Mouse (Mus musculus) hindbrain, embryonic 16.5 days (tissue): ENCODE data around the gene Utp3. TPM values are rescaled to one million over a fixed set of nuclear protein-coding genes. Genes with fewer than 3 reads are reported as not detected.

Source experiments
- ATAC-seq: fragments of 200-750 bp; cut with Nextera tagmentation; 2 replicates; pipeline ENCODE4 v1.8.0; 2017; ENCODE audit warnings: moderate TSS enrichment, moderate library complexity
- H3K27ac ChIP-seq: fragments of 300-500 bp; sonication (generic); 2 replicates; pipeline ENCODE4 v1.5.1; 2014; ENCODE audit warnings: low read depth, mild to moderate bottlenecking, control low read depth, low read length, moderate library complexity
- H3K27me3 ChIP-seq: fragments of 300-500 bp; sonication (generic); replicated peaks from 2 replicates; pipeline ENCODE4 v1.6.1; 2014; ENCODE audit warnings: low read length; ENCODE audit not compliant: control insufficient read depth, insufficient read depth
- H3K36me3 ChIP-seq: fragments of 300-500 bp; sonication (generic); 2 replicates; pipeline ENCODE4 v1.6.1; 2014; ENCODE audit warnings: mild to moderate bottlenecking, low read length, moderate library complexity, mixed read lengths; ENCODE audit not compliant: control insufficient read depth, insufficient read depth
- H3K4me1 ChIP-seq: fragments of 300-500 bp; sonication (generic); 2 replicates; pipeline ENCODE4 v1.6.1; 2014; ENCODE audit warnings: low read depth, low read length; ENCODE audit not compliant: control insufficient read depth, insufficient read depth
- H3K4me2 ChIP-seq: fragments of 300-500 bp; sonication (generic); 2 replicates; pipeline ENCODE4 v1.6.1; 2014; ENCODE audit warnings: mild to moderate bottlenecking, low read length, control low read depth, moderate library complexity
- H3K4me3 ChIP-seq: fragments of 300-500 bp; sonication (generic); 2 replicates; pipeline ENCODE4 v1.5.1; 2014; ENCODE audit warnings: mild to moderate bottlenecking, low read length, control low read depth, moderate library complexity
- H3K9ac ChIP-seq: fragments of 300-500 bp; sonication (generic); 2 replicates; pipeline ENCODE4 v1.6.1; 2014; ENCODE audit warnings: low read depth, mild to moderate bottlenecking, control low read depth, low read length, moderate library complexity
- H3K9me3 ChIP-seq: fragments of 300-500 bp; sonication (generic); 2 replicates; pipeline ENCODE4 v1.6.1; 2014; ENCODE audit warnings: mild to moderate bottlenecking, low read length, moderate library complexity; ENCODE audit not compliant: control insufficient read depth
- WGBS: fragments of 180-500 bp; shearing (Covaris S2); extraction: QIAGEN DNeasy Blood & Tissue Kit; methylation state at CpG from one replicate; pipeline ENCODE4 v1.1.7; 2014; 5-methylcytosine and 5-hydroxymethylcytosine counted together
- polyA plus RNA-seq: library from polyadenylated mRNA; unstranded; fragments of >200 nt; fragmentation: Nextera tagmentation; extraction: Ambion mirVana; gene quantifications from 2 replicates; pipeline ENCODE4 v1.2.1, GENCODE M21; 2015

Gene Utp3
- polyA plus RNA-seq, 1 experiment from 2014 or later: 48.3 TPM

DNA sequence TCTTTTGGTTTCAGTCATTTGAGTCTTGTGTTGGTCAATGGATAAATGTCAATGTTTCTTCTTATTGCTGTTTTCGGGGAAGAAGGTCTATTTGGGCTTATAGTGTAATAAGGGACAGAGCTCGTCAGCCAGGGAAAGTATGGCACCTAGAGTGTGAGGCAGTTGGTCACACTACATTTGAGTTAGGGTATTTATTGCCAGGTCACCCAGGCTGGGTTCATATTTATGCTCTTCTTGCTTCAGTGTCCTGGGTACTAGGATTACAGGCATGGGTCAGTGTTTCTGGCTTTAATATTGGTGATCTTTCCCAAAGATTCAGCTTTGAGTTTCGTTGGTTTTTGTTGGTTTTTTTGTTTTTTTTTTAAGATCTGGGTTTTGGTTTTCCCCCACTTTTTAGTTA lies 48.5 kb downstream of the Utp3 start:
- ATAC-seq: no peak

GRCm38 (mm10) chr5:88604046-88604445 lies 49.8 kb downstream of the Utp3 start:
- no peak overlapping the region for H3K4me3 ChIP-seq
- no peak overlapping the region for H3K9ac ChIP-seq
- no peaks in the 10 kb centered on the region for H3K9me3 ChIP-seq
- no peak overlapping the region for H3K27ac ChIP-seq
- no peaks in the 10 kb centered on the region for H3K27me3 ChIP-seq
- ATAC-seq: 0 out of 2 replicates have a peak, but pooled peaks have one; percentile 9
- no peaks in the 10 kb centered on the region for H3K4me1 ChIP-seq
- no peaks in the 10 kb centered on the region for H3K36me3 ChIP-seq
- 96% methylated on average over 3 of the region's 3 CpGs for WGBS
- no peak overlapping the region for H3K4me2 ChIP-seq

More for the DNA sequence above, 48.5 kb downstream of the Utp3 start:
- Histone ChIP-seq H3K4me1 (no peaks in the 10 kb centered on the region), H3K9ac (no peak overlapping the region), H3K27ac (no peak overlapping the region), H3K27me3 (no peaks in the 10 kb centered on the region), H3K4me2 (no peak overlapping the region), H3K4me3 (no peak overlapping the region), H3K9me3 (no peaks in the 10 kb centered on the region), H3K36me3 (no peaks in the 10 kb centered on the region)
- 92% methylated on average over 3 of the region's 3 CpGs for WGBS

- Histone ChIP-seq H3K4me3 (no peak overlapping the region), H3K36me3 (no peaks in the 10 kb centered on the region), H3K9me3 (no peaks in the 10 kb centered on the region), H3K9ac (no peak overlapping the region), H3K4me2 (no peak overlapping the region), H3K27me3 (no peaks in the 10 kb centered on the region), H3K4me1 (no peaks in the 10 kb centered on the region), H3K27ac (no peak overlapping the region)
- ATAC-seq: 0 out of 2 replicates have a peak, but pooled peaks have one; percentile 34
- 93% methylated on average over 7 of the region's 7 CpGs for WGBS
Observed at GRCm38 (mm10) chr5:88604641-88605358, 50.5 kb downstream of the Utp3 start.

Other genes with a start within 250 kb of the Utp3 start
- not detected in 2 replicates for gene Prol1, start 237.2 kb upstream of the Utp3 start, polyA plus RNA-seq
- gene Amtn, start 178.4 kb upstream of the Utp3 start, polyA plus RNA-seq: not detected in 2 replicates
- gene Ambn, start 98.5 kb upstream of the Utp3 start, polyA plus RNA-seq: not detected in 2 replicates
- gene Enam, start 66.5 kb upstream of the Utp3 start, polyA plus RNA-seq: not detected in 2 replicates
- 0.14 and 0.40 TPM in 2 replicates for gene Jchain, start 26.6 kb upstream of the Utp3 start, polyA plus RNA-seq
- 247 and 253 TPM in 2 replicates for gene Rufy3, start 10.6 kb downstream of the Utp3 start, polyA plus RNA-seq
- 39.4 and 54.5 TPM in 2 replicates for gene Grsf1, start 121.7 kb downstream of the Utp3 start, polyA plus RNA-seq
- gene Mob1b, start 166.4 kb downstream of the Utp3 start, polyA plus RNA-seq: 7.5 and 9.4 TPM in 2 replicates
- 41.7 and 44.1 TPM in 2 replicates for gene Dck, start 210.5 kb downstream of the Utp3 start, polyA plus RNA-seq